Mouse (Mus musculus) cortical plate, adult 2 months (tissue): ENCODE data around the gene Ctcf.

ENCODE experiments used
- CTCF ChIP-seq: fragments of 200-500 bp; IDR thresholded peaks from 2 replicates; pipeline ENCODE4 v1.5.1; 2011; ENCODE audit warnings: mild to moderate bottlenecking, control low read depth, low read length; ENCODE audit not compliant: insufficient read depth; ENCODE audit errors: extremely low read depth
- POLR2A ChIP-seq: fragments of 200-500 bp; IDR thresholded peaks from 2 replicates; pipeline ENCODE4 v1.6.1; 2011; ENCODE audit warnings: mild to moderate bottlenecking, low read length, control low read depth; ENCODE audit not compliant: insufficient read depth; ENCODE audit errors: extremely low read depth

GRCm38 (mm10) chr8:105725726-105726125 is 89.4 kb downstream of the Ctcf start:
- no peak for TF ChIP-seq CTCF
- no peak for TF ChIP-seq POLR2A
